Mouse (Mus musculus) C2C12 (cell line): ENCODE data around the gene Cisd3. TPM values are rescaled to one million over a fixed set of nuclear protein-coding genes. Genes with fewer than 3 reads are reported as not detected.
A peak's percentile ranks its signal among the peaks of the same experiment; 100 is the strongest.

Experiments used
- H3K27me3 ChIP-seq: one replicate; pipeline ENCODE4 v1.6.1; 2011; ENCODE audit not compliant: control insufficient read depth, insufficient read depth, insufficient read length
- H3K36me3 ChIP-seq: one replicate; pipeline ENCODE4 v1.6.1; 2011; ENCODE audit not compliant: control insufficient read depth, insufficient read depth
- H3K4me3 ChIP-seq: one replicate; pipeline ENCODE4 v1.5.1; 2011; ENCODE audit warnings: mild to moderate bottlenecking, control low read depth; ENCODE audit not compliant: poor library complexity, insufficient read depth, severe bottlenecking
- H3K79me2 ChIP-seq: one replicate; pipeline ENCODE4 v1.6.1; 2011; ENCODE audit not compliant: control insufficient read depth, insufficient read depth
- H3K79me3 ChIP-seq: one replicate; pipeline ENCODE4 v1.6.1; 2011; ENCODE audit warnings: low read depth, control low read depth
- H3ac ChIP-seq: one replicate; pipeline ENCODE3; 2011; ENCODE audit warnings: low read depth; ENCODE audit not compliant: control insufficient read depth, insufficient read length
- CEBPB ChIP-seq: IDR thresholded peaks from one replicate; pipeline ENCODE4 v1.6.1; 2011; ENCODE audit warnings: low read depth, mild to moderate bottlenecking, control low read depth, moderate library complexity
- CTCF ChIP-seq: IDR thresholded peaks from one replicate; pipeline ENCODE4 v1.5.1; 2011; ENCODE audit not compliant: control insufficient read depth, insufficient read depth, insufficient read length
- FOSL1 ChIP-seq: IDR thresholded peaks from one replicate; pipeline ENCODE4 v1.8.0; 2011; ENCODE audit warnings: mild to moderate bottlenecking, low read length; ENCODE audit not compliant: poor library complexity, insufficient read depth, severe bottlenecking
- MAX ChIP-seq: IDR thresholded peaks from one replicate; pipeline ENCODE4 v1.6.1; 2011; ENCODE audit warnings: mild to moderate bottlenecking, control low read depth
- MYOD1 ChIP-seq: IDR thresholded peaks from one replicate; pipeline ENCODE4 v1.6.1; 2011; ENCODE audit warnings: low read depth; ENCODE audit not compliant: control insufficient read depth, insufficient read length
- MYOG ChIP-seq: IDR thresholded peaks from one replicate; pipeline ENCODE4 v1.6.1; 2011; ENCODE audit not compliant: control insufficient read depth, insufficient read length; ENCODE audit errors: extremely low read depth
- USF1 ChIP-seq: IDR thresholded peaks from one replicate; pipeline ENCODE4 v1.6.1; 2011; ENCODE audit warnings: low read depth, mild to moderate bottlenecking, control low read depth, moderate library complexity
- polyA plus RNA-seq: library from polyadenylated mRNA; unstranded; fragments of >200 nt; fragmentation: generic; extraction: Trizol; gene quantifications from one replicate; pipeline ENCODE4 v1.2.1, GENCODE M21; 2012; ENCODE audit warnings: missing spikeins

The Cisd3 gene
- polyA plus RNA-seq, 1 experiment: 110 TPM

DNA sequence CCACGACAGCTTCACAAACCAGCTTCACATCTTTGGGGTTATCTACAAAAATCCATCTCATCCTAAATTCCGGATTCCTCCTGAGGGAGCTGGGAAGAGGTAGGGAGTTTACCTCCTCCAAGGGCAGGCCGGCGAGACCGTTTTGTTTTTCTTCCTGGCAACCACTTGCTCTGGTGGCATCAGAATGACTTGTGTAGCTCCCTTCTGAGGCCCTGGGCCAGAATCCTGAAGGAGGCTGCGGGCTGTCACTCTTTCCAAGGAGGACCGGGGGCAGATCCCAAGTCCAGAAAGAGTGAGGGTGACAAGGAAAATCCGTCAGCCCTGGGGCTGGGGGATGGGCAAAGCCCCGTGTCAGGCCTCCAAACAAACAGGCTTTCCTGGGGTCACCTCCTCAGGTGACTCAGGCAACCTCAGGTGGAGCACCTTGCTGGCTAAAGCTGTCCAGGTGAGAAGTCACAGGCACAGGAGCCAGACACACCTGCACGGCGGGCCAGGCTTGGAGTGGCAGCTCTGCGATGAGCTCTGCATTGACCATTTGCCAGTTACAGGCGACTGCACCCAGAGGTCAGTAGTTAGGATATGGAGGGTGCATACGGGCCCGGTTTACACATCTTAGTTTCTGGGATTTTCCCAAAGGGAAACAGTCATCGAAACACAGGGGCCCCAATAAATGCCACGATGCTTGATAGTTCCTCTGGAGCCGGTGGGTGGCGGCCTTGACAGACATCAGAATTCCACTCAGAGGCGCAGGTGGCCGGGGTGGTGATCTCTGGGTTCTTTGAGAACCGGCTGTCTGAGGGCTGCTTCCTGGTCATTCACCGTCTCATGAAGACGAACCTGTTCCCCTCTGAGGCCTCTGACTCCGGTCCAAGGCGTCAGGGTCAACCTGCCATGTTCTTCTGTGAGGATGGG is 32.0 kb downstream of the Cisd3 start:
- TF ChIP-seq MAX (no peak), CTCF (no peak), CEBPB (no peak), FOSL1 (no peak), MYOD1 (no peak), MYOG (no peak), USF1 (no peak)
- Histone ChIP-seq H3K36me3 (peaks cover 87% of the 10 kb centered on the region), H3K27me3 (no peaks in the 10 kb centered on the region), H3K79me2 (no peaks in the 10 kb centered on the region), H3K4me3 (no peak overlapping the region), H3ac (no peak overlapping the region), H3K79me3 (no peaks in the 10 kb centered on the region)

DNA sequence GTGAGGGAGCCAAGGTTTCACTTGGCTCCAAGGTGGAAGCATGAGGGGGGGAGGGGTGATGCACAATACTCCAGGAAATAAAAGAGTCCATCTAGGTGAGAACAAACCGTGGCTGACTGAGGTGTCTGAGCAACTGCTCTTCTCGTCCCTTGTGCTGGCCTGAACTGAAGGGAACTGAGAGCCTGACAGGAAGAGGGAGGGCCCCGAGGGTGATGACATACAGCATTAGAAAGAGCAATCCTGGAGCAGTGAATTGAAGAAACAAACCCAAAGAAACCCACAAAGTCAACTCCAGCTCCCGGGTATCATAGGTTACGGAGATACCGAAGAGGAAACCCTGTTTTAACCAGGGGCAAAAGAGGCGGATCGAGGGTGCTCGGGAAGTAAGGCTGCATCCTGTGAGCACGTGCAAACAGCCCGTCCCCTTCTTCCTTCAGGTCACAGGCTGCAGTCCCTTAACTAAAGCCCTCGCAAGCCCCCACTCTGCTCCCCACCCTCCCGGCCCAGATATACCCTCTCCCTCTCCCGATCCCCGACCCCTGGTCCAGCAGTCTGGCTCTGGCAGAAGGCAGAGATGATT is 32.7 kb downstream of the Cisd3 start:
- TF ChIP-seq MYOD1: no peak
- no peak for TF ChIP-seq MYOG
- no peaks in the 10 kb centered on the region for H3K79me2 ChIP-seq
- H3K36me3 ChIP-seq: peaks cover 87% of the 10 kb centered on the region
- H3ac ChIP-seq: no peak overlapping the region
- no peaks in the 10 kb centered on the region for H3K27me3 ChIP-seq
- no peak overlapping the region for H3K4me3 ChIP-seq
- no peaks in the 10 kb centered on the region for H3K79me3 ChIP-seq

DNA sequence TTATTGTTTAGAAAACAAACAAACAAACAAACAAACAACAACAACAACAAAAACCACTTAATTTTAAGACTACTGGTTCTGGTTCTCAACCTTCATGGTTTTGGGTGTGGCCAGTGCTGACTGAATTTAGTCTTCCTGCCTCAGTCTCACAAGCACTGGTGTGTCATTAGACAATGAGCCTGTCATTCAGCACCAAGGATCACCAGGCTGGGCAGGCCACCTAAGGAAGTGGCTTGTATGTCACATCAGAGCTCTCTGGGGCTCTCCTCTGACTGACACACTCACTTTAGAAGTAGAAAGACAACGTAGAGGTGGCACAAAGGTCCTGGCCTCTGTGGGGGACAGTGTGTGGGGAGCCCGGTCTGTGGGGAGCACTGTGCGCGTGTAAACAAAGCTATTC is 33.4 kb downstream of the Cisd3 start:
- H3ac ChIP-seq: no peak overlapping the region
- H3K36me3 ChIP-seq: peaks cover 86% of the 10 kb centered on the region
- H3K79me2 ChIP-seq: no peaks in the 10 kb centered on the region
- no peaks in the 10 kb centered on the region for H3K27me3 ChIP-seq
- H3K4me3 ChIP-seq: no peak overlapping the region
- no peaks in the 10 kb centered on the region for H3K79me3 ChIP-seq
- no peak for TF ChIP-seq CEBPB
- no peak for TF ChIP-seq FOSL1
- TF ChIP-seq MYOD1: no peak
- no peak for TF ChIP-seq CTCF
- no peak for TF ChIP-seq MYOG
- no peak for TF ChIP-seq USF1
- no peak for TF ChIP-seq MAX

DNA sequence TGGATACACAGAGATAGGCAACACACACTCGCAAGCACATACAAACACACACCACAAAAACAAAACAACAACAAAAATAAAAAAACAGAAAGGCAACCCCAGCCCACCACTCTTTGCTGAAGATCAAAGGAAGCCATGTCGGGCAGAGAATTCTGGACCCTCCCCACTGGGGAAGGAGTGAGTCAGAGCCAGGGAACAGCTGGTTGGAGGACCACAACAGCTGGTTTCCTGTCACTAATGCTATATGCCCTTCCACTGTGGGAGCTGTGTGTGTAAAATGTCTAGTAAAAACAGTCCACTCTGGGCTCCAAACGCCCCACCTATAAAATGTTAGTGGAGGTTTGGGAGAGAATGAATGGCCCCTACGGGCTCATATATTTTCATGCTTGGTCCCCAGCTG is 35.7 kb downstream of the Cisd3 start:
- H3K27me3 ChIP-seq: no peaks in the 10 kb centered on the region
- no peaks in the 10 kb centered on the region for H3K79me2 ChIP-seq
- TF ChIP-seq CEBPB (no peak), MYOD1 (peak; percentile 66), MYOG (no peak), CTCF (no peak), FOSL1 (no peak), USF1 (no peak)
- no peaks in the 10 kb centered on the region for H3K79me3 ChIP-seq
- H3K36me3 ChIP-seq: peaks cover 93% of the 10 kb centered on the region
- no peak overlapping the region for H3ac ChIP-seq
- H3K4me3 ChIP-seq: no peak overlapping the region

GRCm38 (mm10) chr11:97723709-97724108 is 38.1 kb downstream of the Cisd3 start:
- Histone ChIP-seq H3K27me3 (no peaks in the 10 kb centered on the region), H3K79me2 (peaks cover 11% of the 10 kb centered on the region), H3K4me3 (no peak overlapping the region), H3K79me3 (no peaks in the 10 kb centered on the region), H3K36me3 (peaks cover 89% of the 10 kb centered on the region), H3ac (no peak overlapping the region)
- TF ChIP-seq MYOD1 (no peak), USF1 (no peak), FOSL1 (no peak), MAX (no peak), CTCF (no peak), MYOG (no peak), CEBPB (no peak)
